Mouse (Mus musculus) right cerebral cortex, postnatal 36 days (tissue): ENCODE results near the gene Pcyox1.

Source experiments
- DNase-seq, 2 experiments: peaks; one replicate each; pipeline ENCODE4 v3.0.0; 2022; ENCODE audit warnings: low spot score in 2 of 2, mixed read lengths in 1 of 2

The Pcyox1 gene

GRCm38 (mm10) chr6:86396581-86397256 lies at the start of gene Pcyox1:
Gene Pcyox1, minus strand, starts transcription at chr6:86397154.
- peak; percentile 78 to 84 for DNase-seq

GRCm38 (mm10) chr6:86445551-86445950 lies 48.6 kb upstream of the Pcyox1 start:
- DNase-seq, result no peak

GRCm38 (mm10) chr6:86441571-86441970 lies 44.6 kb upstream of the Pcyox1 start:
- DNase-seq, result no peak

- no peak for DNase-seq
Observed at GRCm38 (mm10) chr6:86439531-86439930, 42.6 kb upstream of the Pcyox1 start.

- DNase-seq, result no peak
Observed at GRCm38 (mm10) chr6:86439119-86439496, 42.2 kb upstream of the Pcyox1 start.

GRCm38 (mm10) chr6:86438272-86439118 lies 41.5 kb upstream of the Pcyox1 start, which contains the start of gene C87436:
Gene C87436, plus strand, starts transcription at chr6:86438374.
- peak; percentile 93 to 95 for DNase-seq

- DNase-seq, result peak; percentile 9 to 32
Observed at GRCm38 (mm10) chr6:86437711-86438110, 40.8 kb upstream of the Pcyox1 start.

GRCm38 (mm10) chr6:86433696-86434095 lies 36.7 kb upstream of the Pcyox1 start:
- DNase-seq, result no peak

GRCm38 (mm10) chr6:86431531-86431930 lies 34.6 kb upstream of the Pcyox1 start:
- DNase-seq, result no peak

GRCm38 (mm10) chr6:86426358-86426757 lies 29.4 kb upstream of the Pcyox1 start, which contains the start of gene Gm44790:
Gene Gm44790, plus strand, starts transcription at chr6:86426658.
- no peak for DNase-seq

GRCm38 (mm10) chr6:86420491-86420890 lies 23.5 kb upstream of the Pcyox1 start:
- no peak for DNase-seq

GRCm38 (mm10) chr6:86419239-86419638 lies 22.3 kb upstream of the Pcyox1 start:
- DNase-seq, result no peak

GRCm38 (mm10) chr6:86418711-86419110 lies 21.8 kb upstream of the Pcyox1 start:
- no peak for DNase-seq

- no peak for DNase-seq
Observed at GRCm38 (mm10) chr6:86406306-86406705, 9.4 kb upstream of the Pcyox1 start.

GRCm38 (mm10) chr6:86404996-86405395 lies 8.0 kb upstream of the Pcyox1 start:
- DNase-seq, result no peak

GRCm38 (mm10) chr6:86404100-86404861 lies 7.3 kb upstream of the Pcyox1 start, which contains the start of gene Tia1:
Gene Tia1, plus strand, starts transcription at chr6:86404219.
- DNase-seq, result peak; percentile 95 to 97

GRCm38 (mm10) chr6:86403728-86404099 lies 6.8 kb upstream of the Pcyox1 start:
- DNase-seq, result peak; percentile 84

GRCm38 (mm10) chr6:86402681-86403607 lies 6.0 kb upstream of the Pcyox1 start:
- DNase-seq, result no peak

GRCm38 (mm10) chr6:86400972-86401371 lies 4.0 kb upstream of the Pcyox1 start:
- DNase-seq, result peak; percentile 32 to 38

GRCm38 (mm10) chr6:86399995-86400394 lies 3.0 kb upstream of the Pcyox1 start:
- no peak for DNase-seq

GRCm38 (mm10) chr6:86398986-86399385 lies 2.0 kb upstream of the Pcyox1 start:
- no peak for DNase-seq
